ENCODE assay signal across 21 mouse cellular contexts in genomic region chr13:117619544-117619943, GRCm38 (mm10). TPM values are rescaled to one million over a fixed set of nuclear protein-coding genes. Genes with fewer than 3 reads are reported as not detected.
DNase-seq lines count a peak whose midpoint lies in the region; ATAC-seq and TF ChIP-seq lines count a peak whose summit lies in the region.
"Had no signal": no experiment of that assay in that cellular context is flagged by ENCODE, and none has a peak within 500 bp of the region (broad histone marks: within the 10 kb centered on the region; RNA-seq: fewer than 3 reads in every experiment).

No protein-coding gene starts in this region.

- 64% methylated on average over 7 of the region's 7 CpGs for WGBS in intestine, embryonic 15.5 days
- WGBS in intestine, embryonic 16.5 days = 52% methylated on average over 7 of the region's 7 CpGs
- WGBS in intestine, postnatal 0 days = 34% methylated on average over 7 of the region's 7 CpGs

- no peak overlapping the region for H3K27ac ChIP-seq in intestine, embryonic 15.5 days
- no peak overlapping the region for H3K27ac ChIP-seq in intestine, embryonic 16.5 days (ENCODE audit: low read length)
- no peak overlapping the region for H3K27ac ChIP-seq in intestine, postnatal 0 days (ENCODE audit: low read depth, low read length)

- 0 out of 2 replicates have a peak overlapping the region, but pooled peaks have one; percentile 14 for H3K4me2 ChIP-seq in intestine, embryonic 15.5 days (replicated peaks)
- H3K4me2 ChIP-seq in intestine, embryonic 16.5 days (ENCODE audit: low read depth, low read length) = no peak overlapping the region
- H3K4me2 ChIP-seq in intestine, postnatal 0 days (replicated peaks; ENCODE audit: low read depth) = 0 out of 2 replicates have a peak overlapping the region, but pooled peaks have one; percentile 17

- ATAC-seq in intestine, embryonic 15.5 days = peak; percentile 79
- ATAC-seq in intestine, embryonic 16.5 days = peak; percentile 71
- no peak for ATAC-seq in intestine, postnatal 0 days
- ATAC-seq: activated CD4-positive, CD25-positive, alpha-beta regulatory T cell, adult 4 months; CD4-positive, CD25-positive, alpha-beta regulatory T cell, adult 4 months; Patski had no signal

- H3K9ac ChIP-seq in intestine, embryonic 15.5 days = no peak overlapping the region
- no peak overlapping the region for H3K9ac ChIP-seq in intestine, embryonic 16.5 days (ENCODE audit: low read depth, low read length)
- no peak overlapping the region for H3K9ac ChIP-seq in intestine, postnatal 0 days (ENCODE audit: low read depth, low read length)

- H3K36me3 ChIP-seq in intestine, embryonic 15.5 days = no peaks in the 10 kb centered on the region
- H3K36me3 ChIP-seq in intestine, embryonic 16.5 days (ENCODE audit: control insufficient read depth, insufficient read depth, low read length) = no peaks in the 10 kb centered on the region
- H3K36me3 ChIP-seq in intestine, postnatal 0 days (ENCODE audit: control insufficient read depth, insufficient read depth) = no peaks in the 10 kb centered on the region
- H3K36me3 ChIP-seq: G1E had no signal

- no peak for DNase-seq in ovary, postnatal 14 days (ENCODE audit: low spot score)
- no peak for DNase-seq in right cerebral cortex, postnatal 10 days (ENCODE audit: low spot score in 2 of 2)
- DNase-seq in kidney, adult 8-10 months = no peak
- DNase-seq: adrenal gland, adult 2 months; adrenal gland, adult 8-10 months; adrenal gland, postnatal 10 days; adrenal gland, postnatal 14 days; adrenal gland, postnatal 25 days; adrenal gland, postnatal 36 days; B cell, adult 2 months; cerebellum, adult 11 months; cerebellum, adult 11-12 months; cerebellum, adult 18-20 months had no signal

- TF ChIP-seq CTCF in intestine, postnatal 0 days (IDR thresholded peaks at IDR 0.05; ENCODE audit: low read depth) = no peak

- no peaks in the 10 kb centered on the region for H3K9me3 ChIP-seq in intestine, embryonic 15.5 days
- H3K9me3 ChIP-seq in intestine, embryonic 16.5 days (ENCODE audit: control insufficient read depth, low read length) = no peaks in the 10 kb centered on the region
- no peaks in the 10 kb centered on the region for H3K9me3 ChIP-seq in intestine, postnatal 0 days (ENCODE audit: control insufficient read depth)
- H3K9me3 ChIP-seq: G1E had no signal

- no peak overlapping the region for H3K4me3 ChIP-seq in intestine, embryonic 15.5 days (replicated peaks)
- no peak overlapping the region for H3K4me3 ChIP-seq in intestine, embryonic 16.5 days (ENCODE audit: low read length)
- no peak overlapping the region for H3K4me3 ChIP-seq in intestine, postnatal 0 days (ENCODE audit: low read depth, low read length)

- no peaks in the 10 kb centered on the region for H3K4me1 ChIP-seq in intestine, embryonic 15.5 days (replicated peaks)
- H3K4me1 ChIP-seq in intestine, embryonic 16.5 days (ENCODE audit: control insufficient read depth, insufficient read depth, low read length) = no peaks in the 10 kb centered on the region
- no peaks in the 10 kb centered on the region for H3K4me1 ChIP-seq in intestine, postnatal 0 days (replicated peaks; ENCODE audit: control insufficient read depth, insufficient read depth, low read length)

- H3K27me3 ChIP-seq in intestine, embryonic 15.5 days (replicated peaks) = no peaks in the 10 kb centered on the region
- H3K27me3 ChIP-seq in intestine, embryonic 16.5 days (replicated peaks; ENCODE audit: control insufficient read depth, insufficient read depth, low read length) = no peaks in the 10 kb centered on the region
- no peaks in the 10 kb centered on the region for H3K27me3 ChIP-seq in intestine, postnatal 0 days (replicated peaks; ENCODE audit: control insufficient read depth, insufficient read depth, low read length)
- H3K27me3 ChIP-seq: CH12.LX, Patski had no signal

RNA-seq across cellular contexts. Expression of gene Hcn1, which starts 17.4 kb away (rescaled TPM):
- 0.04 and 0.05 TPM in 2 replicates for polyA plus RNA-seq in intestine, embryonic 15.5 days (2015; fragmentation: Nextera tagmentation; extraction: Ambion mirVana)
- polyA plus RNA-seq in intestine, embryonic 16.5 days (2015; fragmentation: Nextera tagmentation; extraction: Ambion mirVana) = 0.01 and 0.02 TPM in 2 replicates
- 0.17 and 0.26 TPM in 2 replicates for polyA plus RNA-seq in intestine, postnatal 0 days (2015; fragmentation: Nextera tagmentation; extraction: Ambion mirVana)
- polyA plus RNA-seq: G1E had no signal
